Mouse (Mus musculus) liver, embryonic 16.5 days (tissue): ENCODE data around the gene Dnah7c. TPM values are rescaled to one million over a fixed set of nuclear protein-coding genes. Genes with fewer than 3 reads are reported as not detected.

Source experiments
- ATAC-seq: fragments of 200-750 bp; cut with Nextera tagmentation; 2 replicates; pipeline ENCODE4 v1.8.0; 2017; ENCODE audit warnings: low read depth, mild to moderate bottlenecking, moderate number of reproducible peaks, moderate library complexity
- H3K27ac ChIP-seq: fragments of 300-500 bp; sonication (generic); 2 replicates; pipeline ENCODE4 v1.5.1; 2014; ENCODE audit warnings: mild to moderate bottlenecking, low read length
- H3K27me3 ChIP-seq: fragments of 300-500 bp; sonication (generic); 2 replicates; pipeline ENCODE4 v1.6.1; 2014; ENCODE audit warnings: low read depth, low read length, mixed read lengths; ENCODE audit not compliant: control insufficient read depth, insufficient read depth
- H3K36me3 ChIP-seq: fragments of 300-500 bp; sonication (generic); 2 replicates; pipeline ENCODE4 v1.6.1; 2014; ENCODE audit warnings: mild to moderate bottlenecking; ENCODE audit not compliant: control insufficient read depth, insufficient read depth
- H3K4me1 ChIP-seq: fragments of 300-500 bp; sonication (generic); 2 replicates; pipeline ENCODE4 v1.6.1; 2014; ENCODE audit warnings: low read depth, low read length, mixed read lengths; ENCODE audit not compliant: control insufficient read depth
- H3K4me2 ChIP-seq: fragments of 300-500 bp; sonication (generic); 2 replicates; pipeline ENCODE4 v1.6.1; 2014; ENCODE audit warnings: low read depth, low read length, mixed read lengths
- H3K4me3 ChIP-seq: fragments of 300-500 bp; sonication (generic); 2 replicates; pipeline ENCODE4 v1.5.1; 2014; ENCODE audit warnings: low read depth, mild to moderate bottlenecking, low read length
- H3K9ac ChIP-seq: fragments of 300-500 bp; sonication (generic); 2 replicates; pipeline ENCODE4 v1.6.1; 2014; ENCODE audit warnings: low read depth, low read length
- H3K9me3 ChIP-seq: fragments of 300-500 bp; sonication (generic); replicated peaks from 2 replicates; pipeline ENCODE4 v1.6.1; 2016; ENCODE audit warnings: low read length; ENCODE audit not compliant: control insufficient read depth
- WGBS: fragments of 180-500 bp; shearing (Covaris S2); extraction: QIAGEN DNeasy Blood & Tissue Kit; methylation state at CpG from one replicate; pipeline ENCODE4 v1.1.7; 2014; ENCODE audit not compliant: insufficient replicate concordance; 5-methylcytosine and 5-hydroxymethylcytosine counted together
- polyA plus RNA-seq: library from polyadenylated mRNA; unstranded; fragments of >200 nt; fragmentation: Nextera tagmentation; extraction: Ambion mirVana; gene quantifications from 2 replicates; pipeline ENCODE4 v1.2.1, GENCODE M21; 2015

Gene Dnah7c
- polyA plus RNA-seq, 1 experiment from 2014 or later: not detected

GRCm38 (mm10) chr1:46856498-46856897, 431.1 kb downstream of the Dnah7c start:
- no peak overlapping the region for H3K4me3 ChIP-seq
- H3K9me3 ChIP-seq: no peaks in the 10 kb centered on the region
- H3K27me3 ChIP-seq: no peaks in the 10 kb centered on the region
- no peak overlapping the region for H3K9ac ChIP-seq
- no peaks in the 10 kb centered on the region for H3K36me3 ChIP-seq
- 40% methylated on average over 4 of the region's 4 CpGs for WGBS
- H3K4me1 ChIP-seq: peaks cover 5% of the 10 kb centered on the region; the same call in 1 of the 2 replicates
- no peak overlapping the region for H3K27ac ChIP-seq
- no peak overlapping the region for H3K4me2 ChIP-seq
- no peak for ATAC-seq
